Mouse (Mus musculus) adrenal gland, postnatal 25 days (tissue): ENCODE measurements around the gene Nfatc4. TPM values are rescaled to one million over a fixed set of nuclear protein-coding genes. Genes with fewer than 3 reads are reported as not detected.

Source experiments
- DNase-seq: peaks from one replicate; pipeline ENCODE4 v3.0.0; 2021; ENCODE audit warnings: mixed read lengths
- total RNA-seq: library from RNA; stranded (reverse); gene quantifications from 2 replicates; pipeline ENCODE4 v1.2.3, GENCODE M21; 2021

The Nfatc4 gene
- total RNA-seq, 1 experiment from 2014 or later, result 30.5 TPM

DNA sequence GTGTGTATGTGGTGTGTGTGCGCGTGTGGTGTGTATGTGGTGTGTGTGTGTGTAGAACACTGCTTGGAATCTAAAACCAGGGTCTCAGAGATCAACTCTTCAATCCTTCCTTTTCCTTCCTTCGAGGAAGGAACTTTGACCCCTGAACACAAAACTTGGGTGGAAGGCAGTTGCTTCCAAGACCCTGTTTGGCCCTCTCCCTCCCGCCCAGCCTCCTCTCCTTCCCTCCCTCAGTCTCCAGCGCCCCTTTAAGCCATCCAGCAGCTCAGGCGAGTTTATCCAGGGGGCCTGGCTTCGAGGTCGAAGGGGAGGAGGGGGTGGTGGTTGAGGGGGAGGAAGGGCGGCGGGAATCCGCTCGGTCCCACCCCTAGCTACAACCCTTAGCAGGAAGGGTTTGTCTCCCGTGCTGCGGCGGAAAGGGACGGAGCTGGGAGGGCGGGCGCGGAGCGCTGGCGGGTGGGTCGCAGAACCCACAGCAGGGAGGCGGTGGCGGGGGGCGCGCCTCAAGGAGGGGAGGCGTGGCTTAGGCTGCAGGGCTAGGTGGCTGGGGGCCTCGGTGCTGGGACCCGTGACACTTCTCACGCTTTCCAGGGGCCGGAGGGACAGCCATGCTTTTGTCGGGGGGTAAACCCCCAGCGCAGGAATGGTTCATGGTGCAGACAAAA lies 30.8 kb downstream of the Nfatc4 start, which contains the start of gene Nynrin:
Gene Nynrin, plus strand, starts transcription at position 390 of the 665 bp plus-strand sequence.
- DNase-seq, result peak; percentile 67

DNA sequence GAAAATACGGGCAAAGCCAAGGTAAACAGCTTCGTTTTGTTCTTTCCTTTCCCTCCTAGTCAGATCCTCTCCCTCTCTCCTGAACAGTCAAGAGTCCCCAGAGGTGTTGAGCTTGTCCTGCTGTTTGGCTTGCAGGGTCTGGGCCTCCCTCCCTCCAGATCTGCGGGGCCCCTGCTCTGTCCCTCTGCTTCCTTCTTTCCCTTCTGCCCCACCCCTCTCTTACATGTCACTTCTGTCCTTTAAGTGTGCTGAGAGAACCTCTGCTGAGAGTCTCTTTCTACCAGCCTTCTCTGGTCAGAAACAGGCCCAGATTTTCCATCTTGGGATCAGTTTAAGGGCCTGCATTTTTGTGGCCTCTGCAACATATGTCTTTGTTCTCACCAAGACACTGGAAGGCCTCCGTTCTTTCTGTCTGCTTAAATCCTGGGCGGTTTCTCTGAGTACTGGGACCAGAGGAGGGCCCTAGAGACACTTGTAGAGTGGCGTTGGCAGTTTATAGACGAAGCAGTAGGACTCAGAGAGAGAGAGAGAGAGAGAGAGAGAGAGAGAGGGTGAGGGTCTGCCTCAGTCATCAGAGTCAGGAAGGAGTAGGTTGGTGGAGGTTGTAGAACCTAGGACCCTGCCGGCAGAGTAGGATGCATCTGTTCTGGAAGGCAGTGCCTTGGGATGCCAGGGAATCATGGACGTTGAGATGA lies 31.6 kb downstream of the Nfatc4 start:
- no peak for DNase-seq

DNA sequence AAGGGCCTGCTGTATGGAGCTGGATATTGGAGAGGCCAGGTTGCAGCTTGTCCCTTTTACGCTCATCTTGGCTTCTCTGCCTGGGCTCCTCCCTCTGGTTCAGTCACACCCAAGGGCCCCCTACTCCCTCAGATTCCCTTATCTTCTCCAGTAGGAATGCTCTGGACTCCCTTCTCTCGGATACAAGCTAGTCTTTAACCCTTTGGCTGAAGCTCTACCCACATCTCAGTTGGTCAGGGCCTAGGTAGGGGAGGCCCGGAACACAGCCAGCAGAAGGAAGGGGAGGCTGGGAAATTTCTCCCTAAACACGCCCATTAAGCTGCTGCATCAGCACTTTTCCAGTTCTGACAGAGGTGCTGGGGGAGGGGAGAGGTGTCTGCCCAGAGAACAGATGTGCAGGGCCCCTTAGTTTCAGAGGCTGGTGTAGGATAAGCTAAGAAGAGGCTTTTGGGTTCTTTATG lies 32.2 kb downstream of the Nfatc4 start:
- no peak for DNase-seq

DNA sequence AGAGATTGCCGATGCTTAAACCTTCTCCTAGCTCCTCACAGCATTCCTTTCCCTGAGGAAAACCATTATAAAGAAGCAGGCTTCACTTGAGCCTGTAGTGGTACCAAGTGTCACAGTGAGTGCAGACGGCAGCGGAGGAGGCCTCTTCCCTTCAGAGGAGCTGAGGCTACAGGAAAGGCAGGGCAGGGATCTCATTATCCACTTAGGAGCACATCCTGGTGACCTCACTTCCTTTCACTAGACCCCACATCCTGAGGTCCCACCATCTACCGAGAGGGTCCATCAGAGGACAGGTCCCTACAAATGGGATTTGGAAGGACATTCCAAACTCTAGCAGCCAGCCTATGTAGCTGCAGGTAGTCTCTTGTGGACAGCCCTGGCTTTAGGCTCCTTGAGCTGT lies 34.6 kb downstream of the Nfatc4 start:
- DNase-seq, result no peak

DNA sequence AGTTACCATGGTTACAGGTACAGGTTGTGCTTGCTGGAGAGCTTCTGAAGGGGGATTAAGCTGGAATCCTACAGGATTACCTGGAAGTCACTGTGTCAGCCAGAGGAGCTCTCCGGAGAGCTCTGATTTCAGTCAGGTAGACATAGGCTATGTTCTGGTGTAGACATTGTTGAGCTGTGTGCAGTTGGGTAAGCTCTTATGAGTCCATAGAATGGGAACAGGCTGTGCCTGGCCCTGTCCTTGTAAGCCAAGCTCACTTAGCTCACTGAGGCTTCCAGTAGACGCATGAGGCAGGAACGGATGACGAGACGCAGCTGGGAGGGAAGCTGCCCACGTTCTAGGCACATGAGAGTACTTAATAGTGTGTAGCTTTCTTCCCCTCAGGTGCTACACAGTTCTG lies 39.2 kb downstream of the Nfatc4 start:
- no peak for DNase-seq

DNA sequence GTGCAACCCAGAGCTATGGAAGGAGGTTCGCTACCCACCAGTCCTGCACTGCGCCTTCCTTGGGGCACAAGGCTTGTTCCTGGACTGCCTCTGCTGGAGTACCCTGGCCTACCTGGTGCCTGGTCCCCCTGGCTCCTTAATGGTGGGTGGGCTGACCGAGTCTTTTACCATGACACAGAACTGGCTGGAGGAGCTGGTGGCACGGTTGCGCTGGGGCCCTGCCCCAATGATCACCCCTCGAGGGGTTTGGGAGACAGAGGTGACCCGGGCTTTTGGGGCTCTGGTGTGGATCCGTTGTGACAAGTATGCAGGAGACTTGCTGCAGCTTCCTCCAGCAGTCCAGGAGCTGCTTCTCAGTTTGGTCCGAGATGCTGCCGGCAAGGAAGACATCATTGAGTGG lies 40.0 kb downstream of the Nfatc4 start:
- no peak for DNase-seq

DNA sequence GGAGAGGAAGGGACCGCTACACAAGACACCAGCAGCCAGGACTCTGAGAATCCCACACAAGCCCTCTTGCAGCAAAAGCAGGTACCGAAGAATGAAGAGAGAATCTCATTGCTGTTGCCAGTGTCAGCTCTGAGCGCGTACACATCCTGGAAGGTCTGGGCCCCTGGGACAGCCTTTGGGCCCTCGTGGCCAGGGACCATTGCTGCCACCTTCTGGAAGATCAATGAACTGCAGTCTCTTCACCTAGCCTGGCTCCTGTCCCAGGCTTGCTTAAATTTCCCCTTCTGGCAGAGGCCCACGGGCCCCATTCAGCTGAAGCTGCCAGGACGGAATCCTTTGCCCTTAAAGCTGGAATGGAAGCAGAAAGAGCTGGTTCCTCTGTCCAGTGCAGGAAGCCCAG lies 40.8 kb downstream of the Nfatc4 start:
- DNase-seq, result peak; percentile 72

DNA sequence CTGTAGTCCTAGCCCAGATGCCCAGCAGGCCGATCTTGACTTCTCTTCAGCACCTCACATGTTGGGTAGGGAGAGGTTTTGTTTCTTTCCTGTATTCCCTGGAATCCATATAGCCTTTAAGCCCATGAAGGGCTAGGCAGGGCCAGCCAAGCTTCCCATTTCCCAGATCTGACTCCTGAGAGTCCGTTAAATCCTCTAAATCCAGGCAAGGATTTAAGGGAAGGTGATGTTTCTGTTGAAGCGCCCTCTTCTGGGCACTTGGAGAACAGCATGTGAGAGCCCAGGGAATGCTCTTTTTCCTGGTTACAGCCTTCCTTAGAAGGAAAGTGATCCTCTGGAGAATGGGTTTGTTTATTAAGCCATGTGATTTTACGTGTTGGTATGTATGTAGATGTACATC lies 44.0 kb downstream of the Nfatc4 start:
- DNase-seq, result peak; percentile 48

DNA sequence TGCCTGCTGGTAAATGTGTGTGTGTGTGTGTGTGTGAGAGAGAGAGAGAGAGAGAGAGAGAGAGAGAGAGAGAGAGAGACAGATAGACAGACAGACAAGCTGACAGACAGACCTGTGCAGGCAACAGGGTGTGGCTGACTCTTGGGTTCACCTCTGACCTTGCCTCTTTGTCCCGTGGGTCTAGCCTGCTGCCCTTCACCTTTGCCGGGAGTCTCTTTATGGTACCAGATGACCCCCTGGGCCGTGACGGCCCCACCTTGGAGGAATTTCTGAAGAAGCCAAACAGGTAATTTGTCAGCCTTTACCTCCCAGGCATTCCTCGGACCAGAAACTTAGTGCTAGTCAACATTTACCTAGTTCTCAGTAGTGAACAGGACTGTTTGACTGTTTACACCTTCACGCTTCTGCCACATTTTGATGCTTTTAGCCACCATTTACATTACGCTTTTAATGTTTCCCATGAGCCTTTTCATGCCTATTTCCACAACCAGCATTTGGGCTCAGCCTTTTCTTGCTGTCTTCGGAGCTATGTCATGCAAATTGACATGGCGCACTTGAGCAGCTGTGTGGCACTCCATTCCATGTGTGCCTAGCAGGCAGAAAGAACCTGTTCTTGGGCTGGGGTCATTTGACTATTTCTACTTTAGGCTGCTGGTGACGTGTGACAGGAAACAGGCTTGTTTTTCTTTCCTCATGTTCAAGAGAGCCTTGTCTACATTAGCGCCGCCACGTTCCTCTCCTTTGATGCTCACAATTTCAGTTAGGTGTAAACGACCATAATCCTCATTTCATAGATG lies 45.5 kb downstream of the Nfatc4 start:
- DNase-seq, result no peak

DNA sequence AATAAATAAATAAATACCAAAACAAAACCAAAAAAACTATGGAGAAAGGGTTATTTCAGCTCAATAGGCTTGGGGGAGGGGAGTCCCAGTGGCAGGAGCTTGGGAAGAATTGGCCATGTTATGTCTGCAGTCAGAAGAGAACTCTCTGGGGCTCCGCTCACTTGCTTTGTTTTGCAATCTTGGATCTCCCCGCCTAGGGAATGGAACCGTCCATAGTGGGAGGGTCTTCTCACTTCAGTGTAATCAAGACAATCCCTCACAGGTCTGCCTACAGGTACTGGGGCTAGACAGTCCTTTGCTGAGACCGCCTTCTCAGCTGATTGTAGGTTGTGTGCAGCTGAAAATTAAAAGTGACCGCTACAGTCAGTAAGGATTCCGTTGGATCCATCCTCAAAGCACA lies 46.6 kb downstream of the Nfatc4 start:
- no peak for DNase-seq

DNA sequence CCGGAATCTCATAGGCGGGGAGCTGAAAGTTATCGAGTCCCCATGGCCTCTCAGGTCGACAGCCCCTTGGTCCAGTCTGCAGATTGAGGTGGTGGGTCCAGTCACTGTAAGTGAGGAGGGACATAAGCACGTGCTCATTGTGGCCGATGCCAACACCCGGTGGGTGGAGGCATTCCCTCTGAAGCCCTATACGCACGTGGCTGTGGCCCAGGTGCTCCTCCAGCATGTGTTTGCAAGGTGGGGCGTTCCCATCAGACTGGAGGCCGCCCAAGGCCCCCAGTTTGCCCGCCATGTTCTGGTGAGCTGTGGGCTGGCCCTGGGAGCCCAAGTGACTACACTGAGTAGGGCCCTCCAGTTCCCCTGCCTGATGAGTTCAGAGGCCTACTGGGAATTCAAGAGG lies 49.1 kb downstream of the Nfatc4 start:
- no peak for DNase-seq

DNA sequence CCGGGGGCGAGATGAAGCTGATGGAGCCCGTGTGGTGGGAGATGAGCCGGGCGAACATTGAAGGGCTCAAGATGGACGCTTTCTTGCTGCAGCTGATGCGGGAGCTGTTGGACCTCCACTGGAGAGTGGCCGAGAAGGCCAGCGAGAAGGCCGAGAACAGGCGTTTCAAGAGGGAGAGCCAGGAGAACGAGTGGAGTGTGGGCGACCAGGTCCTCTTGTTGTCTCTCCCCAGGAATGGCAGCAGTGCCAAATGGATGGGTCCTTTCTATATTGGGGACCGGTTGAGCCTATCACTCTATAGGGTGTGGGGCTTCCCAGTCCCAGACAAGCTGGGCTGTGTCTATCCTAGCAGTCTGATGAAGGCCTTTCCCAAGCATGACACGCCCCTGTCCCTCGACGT lies 49.6 kb downstream of the Nfatc4 start:
- DNase-seq, result no peak

DNA sequence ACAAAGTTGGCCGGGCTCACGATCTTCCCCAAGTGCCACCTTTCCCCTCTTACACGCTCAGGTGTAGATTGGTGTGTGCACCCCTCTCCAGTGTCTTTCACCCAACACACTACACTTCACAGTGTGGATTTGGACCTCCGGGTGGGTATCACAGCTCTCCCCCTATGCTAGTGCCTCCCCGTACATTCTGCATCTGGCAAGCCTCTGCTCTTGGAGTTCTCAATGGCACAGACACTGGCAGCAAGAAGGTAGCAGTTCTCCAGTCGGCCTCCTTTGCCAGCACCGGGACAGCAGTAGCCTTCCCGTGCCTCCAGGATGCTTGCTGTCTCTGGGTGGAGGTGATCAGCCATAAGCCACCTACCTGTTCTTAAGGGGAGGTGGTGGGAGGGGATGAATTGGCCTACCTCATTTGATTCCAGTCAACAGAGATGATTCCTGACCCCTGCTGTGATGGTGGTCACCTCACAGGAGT lies 50.3 kb downstream of the Nfatc4 start:
- no peak for DNase-seq

DNA sequence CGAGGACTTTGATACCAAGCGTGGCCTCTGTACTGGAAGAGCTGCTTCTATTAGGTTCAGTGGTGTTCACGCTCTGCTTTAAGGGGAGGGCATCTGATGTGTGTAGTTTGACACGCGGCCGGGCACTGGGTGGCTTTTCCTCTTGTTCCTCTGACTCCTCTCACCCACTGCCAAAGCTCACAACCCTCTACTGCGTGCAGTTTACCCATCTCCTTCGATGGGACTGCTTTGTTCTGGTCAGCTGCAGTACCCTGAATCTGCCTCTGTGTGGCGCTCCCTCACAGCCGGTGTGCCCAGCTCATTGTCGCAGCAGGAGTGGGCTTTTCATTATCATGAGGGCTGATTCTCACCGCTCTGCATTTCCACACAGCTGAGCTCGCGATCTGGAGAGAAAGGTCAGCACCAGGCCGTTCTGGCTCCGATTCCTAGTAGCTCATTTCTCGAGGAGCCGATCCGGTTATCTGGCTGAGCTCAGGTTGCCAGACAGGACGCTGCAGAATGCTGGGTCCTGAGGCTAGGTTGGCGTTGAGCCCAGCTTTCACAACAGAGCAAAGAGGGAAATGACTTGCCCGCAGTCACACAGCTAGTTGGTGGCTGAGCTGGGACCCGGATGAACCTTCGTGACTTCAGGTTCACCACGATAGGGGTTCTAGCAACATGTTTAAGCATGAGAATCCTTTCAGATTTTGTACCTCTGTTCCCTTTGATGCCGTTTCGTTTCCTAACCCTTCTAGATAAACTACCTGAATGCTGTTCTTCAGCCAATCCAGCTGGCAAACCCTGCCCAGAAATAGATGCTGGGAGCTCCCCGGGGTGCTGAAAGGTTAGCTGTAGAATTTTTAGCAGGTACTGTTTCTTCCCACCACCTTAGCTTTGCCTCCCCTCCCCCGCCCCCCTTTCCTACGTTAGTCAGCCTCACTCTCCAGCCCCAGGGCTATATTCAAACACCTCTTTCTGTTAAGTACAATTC lies 51.1 kb downstream of the Nfatc4 start:
- DNase-seq, result peak; percentile 78

DNA sequence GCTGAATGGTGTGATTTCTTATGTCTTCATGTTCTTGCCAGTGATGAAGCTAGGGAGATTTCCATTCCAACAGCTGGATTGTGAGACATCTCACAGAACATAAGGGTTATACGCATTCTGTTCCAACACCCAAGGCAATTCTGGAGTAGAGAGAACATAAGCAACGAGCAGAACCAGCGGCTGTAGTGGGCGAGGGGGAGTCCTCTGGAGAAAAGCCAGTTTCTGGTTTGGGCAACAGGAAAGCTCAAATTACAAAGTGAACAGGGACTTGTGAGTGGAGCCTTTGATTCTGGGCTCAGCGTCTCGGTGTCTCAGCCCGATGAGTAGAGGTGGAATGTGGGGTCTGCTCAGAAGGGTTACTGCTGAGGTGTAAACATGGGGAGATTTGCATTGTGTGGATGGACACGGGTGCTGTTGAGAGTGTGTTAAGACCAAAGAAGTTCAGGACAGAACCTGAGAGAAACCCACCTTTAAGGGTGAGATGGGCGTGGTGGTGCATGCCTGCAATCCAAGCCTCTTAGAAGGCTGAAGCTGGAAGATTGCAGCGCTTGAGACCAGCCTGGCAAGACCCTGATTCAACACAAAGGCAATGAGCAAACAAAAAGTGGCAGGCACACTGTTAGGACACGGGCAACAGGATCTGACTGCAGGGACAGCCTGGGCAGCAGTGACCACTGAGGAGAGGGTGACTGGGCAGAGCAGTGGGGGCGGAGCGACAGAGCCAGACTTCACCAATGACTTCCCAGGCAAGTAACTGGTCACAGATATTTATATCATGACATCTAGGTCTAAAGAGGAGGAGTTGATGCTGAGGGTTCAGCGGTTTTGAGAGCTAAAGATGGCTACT lies 54.7 kb downstream of the Nfatc4 start:
- DNase-seq, result no peak

DNA sequence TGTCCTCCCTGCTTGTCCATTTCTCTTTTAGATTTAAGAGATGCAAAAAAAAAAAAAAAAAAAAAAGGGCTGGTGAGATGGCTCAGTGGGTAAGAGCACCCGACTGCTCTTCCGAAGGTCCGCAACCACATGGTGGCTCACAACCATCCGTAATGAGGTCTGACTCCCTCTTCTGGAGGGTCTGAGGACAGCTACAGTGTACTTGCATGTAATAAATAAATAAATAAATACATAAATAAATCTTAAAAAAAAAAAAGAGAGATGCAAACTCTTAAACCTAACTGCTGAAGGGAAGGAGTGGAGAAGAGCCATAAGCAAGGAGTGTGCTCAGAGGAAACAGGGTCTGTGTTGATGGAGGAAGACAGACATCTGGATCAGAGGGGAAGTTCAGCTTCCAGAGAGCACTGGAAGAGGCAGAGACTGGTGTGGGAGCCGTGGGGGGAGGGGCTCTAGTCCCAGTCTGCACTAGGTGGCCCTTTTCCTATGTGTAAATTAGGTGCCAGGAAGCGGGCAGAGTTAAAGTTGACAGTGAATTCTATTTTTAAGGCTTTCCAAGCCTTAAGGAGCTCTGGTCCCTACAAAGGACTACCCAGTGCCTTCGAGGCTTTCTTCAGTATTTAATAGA lies 55.5 kb downstream of the Nfatc4 start:
- no peak for DNase-seq

DNA sequence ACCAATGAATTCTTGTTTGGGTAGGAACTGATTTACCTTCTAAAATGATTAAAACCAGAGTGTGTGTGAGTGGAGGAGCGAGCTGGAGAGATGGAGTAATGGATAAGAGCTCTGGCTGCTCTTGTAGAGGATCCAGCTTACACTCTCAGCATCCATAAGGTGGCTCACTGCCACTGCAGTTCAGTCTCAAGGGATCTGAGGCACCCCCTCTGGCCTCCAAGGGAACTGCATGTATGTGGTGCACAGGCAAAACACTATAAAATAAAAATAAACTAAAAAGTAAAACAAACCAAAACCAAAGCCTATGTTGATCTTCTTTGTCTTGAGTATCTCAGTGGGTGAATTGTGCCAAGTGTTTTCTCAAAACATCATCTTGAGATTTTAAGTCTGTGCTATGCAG lies 56.7 kb downstream of the Nfatc4 start:
- DNase-seq, result peak; percentile 76

DNA sequence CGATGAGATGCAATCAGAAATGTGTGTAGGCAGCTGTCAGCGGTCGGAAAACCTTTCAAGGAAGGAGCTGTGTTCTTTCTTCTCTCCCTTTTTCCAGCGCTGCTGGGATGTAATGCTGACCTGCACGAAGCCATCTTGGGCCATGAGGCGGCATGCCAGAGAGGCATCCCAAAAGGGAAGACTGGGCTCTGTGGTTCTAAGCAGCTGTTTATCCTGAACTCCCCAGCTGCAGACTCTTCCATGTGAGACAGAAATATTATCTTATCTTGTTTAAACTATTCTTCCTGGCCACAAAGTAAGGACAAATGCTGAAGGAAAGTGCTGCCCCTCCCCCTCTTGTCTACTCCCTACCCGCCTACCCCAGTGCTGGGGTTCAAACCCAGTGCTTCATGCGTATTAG lies 58.0 kb downstream of the Nfatc4 start:
- DNase-seq, result no peak

DNA sequence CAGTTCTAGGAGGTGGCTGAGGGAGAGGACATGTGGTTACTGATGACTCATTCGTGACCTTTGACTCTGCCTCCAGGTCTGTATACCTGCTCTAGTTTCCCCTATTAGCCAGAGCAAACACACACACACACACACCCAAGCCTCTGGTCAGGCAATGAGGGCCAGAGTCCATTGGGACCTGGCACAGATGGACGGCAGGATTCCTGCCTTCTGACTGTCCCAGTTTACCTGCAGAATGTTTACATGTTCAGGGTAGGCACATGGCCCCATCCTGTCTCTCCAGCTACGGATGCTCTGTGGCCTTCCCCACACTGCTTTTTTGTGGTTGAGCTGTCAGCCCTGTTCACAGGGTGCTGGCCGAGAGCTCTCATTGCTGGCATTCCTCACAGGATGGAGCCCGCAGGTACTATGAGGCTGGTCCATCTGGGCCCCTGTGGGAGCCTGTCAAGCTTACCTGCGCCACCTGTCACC lies 59.3 kb downstream of the Nfatc4 start:
- DNase-seq, result no peak

DNA sequence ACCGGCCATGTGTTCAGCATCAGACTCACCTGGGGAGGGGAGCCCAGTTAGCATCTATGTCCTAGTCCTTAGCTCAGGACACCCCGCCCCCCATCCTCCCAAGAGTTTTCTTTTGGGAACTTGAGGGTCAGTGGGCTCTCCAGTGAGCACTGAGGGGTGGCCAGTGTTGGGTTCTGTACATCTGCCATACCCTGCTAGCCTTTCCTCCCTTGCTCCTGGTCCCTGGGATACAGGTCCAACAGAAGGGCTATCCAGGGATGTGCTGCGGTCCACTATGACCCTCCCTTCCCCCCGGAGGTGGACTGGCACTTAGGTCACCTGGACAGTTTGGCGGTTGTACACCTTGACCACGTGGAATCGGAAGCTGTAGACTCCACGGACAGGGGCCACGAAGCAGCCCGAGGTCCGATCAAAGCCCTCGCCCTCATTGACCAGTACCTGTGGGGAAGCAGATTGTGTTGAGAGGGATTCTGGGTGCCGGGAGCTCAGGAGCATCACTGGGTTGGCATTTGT lies 60.3 kb downstream of the Nfatc4 start:
- no peak for DNase-seq
